Mouse (Mus musculus) right cerebral cortex, postnatal 14 days (tissue): ENCODE data around the gene Nfib.

Source experiments
- DNase-seq: peaks from one replicate; pipeline ENCODE4 v3.0.0; 2022

The Nfib gene

DNA sequence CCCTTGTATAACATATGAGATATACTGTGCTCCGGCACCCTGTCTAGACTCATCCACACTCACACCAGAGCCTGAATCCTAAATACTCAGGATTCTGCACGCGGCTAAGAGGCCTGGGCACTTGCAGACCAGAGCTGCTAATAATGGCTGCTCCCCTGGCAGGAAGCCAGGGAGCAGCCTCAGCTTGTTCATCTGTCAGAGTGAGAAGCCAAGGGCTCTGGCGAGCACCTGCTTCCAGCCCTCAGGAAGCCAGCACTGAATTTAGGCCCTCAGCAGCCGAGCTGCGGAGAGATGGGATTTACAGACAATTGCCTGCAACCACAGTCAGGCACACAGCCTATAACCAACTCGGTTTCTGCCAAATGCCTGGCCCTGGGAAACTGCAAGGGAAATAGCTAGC lies 15.3 kb downstream of the Nfib start:
- peak; percentile 28 for DNase-seq

DNA sequence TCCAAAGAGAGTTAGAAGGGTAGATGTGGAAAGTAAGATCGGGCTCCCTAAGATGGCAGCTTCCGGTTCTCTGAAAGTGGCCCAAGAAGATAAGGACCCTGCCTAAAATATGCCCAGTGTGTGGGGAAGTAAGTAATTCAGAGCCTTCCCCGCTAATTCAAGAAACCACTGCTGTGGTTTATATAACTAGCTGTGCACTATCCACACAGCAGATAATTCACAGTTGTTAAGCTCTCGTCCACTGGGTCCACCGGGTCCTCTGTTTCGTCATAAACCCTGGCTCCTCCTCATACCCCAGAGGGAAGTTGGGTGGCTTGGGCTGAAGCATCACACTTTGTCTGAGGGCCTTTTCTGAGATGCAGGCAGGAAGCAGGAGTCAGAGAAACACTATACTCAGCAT lies 19.5 kb downstream of the Nfib start:
- DNase-seq: no peak

- no peak for DNase-seq
Observed at GRCm38 (mm10) chr4:82684088-82684715, 21.3 kb downstream of the Nfib start.

DNA sequence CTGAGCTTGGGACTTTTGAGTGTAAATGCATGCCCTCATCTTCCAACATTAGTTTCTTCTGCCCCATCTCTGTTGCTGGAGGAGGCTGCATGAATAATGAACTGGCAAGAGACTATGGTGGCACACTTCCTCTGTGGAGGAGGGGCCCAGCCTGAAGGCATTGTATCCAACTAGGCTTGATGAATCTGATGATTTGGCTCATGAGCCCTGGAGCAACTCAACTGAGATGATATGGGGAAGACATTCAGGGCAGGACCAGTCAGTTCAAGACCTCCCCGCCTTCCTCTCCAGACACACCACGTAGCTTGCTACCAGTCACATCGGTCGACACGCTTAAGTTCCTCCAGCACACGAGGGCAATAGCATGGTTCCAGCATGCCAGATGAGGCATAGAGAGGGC lies 22.0 kb downstream of the Nfib start:
- no peak for DNase-seq

DNA sequence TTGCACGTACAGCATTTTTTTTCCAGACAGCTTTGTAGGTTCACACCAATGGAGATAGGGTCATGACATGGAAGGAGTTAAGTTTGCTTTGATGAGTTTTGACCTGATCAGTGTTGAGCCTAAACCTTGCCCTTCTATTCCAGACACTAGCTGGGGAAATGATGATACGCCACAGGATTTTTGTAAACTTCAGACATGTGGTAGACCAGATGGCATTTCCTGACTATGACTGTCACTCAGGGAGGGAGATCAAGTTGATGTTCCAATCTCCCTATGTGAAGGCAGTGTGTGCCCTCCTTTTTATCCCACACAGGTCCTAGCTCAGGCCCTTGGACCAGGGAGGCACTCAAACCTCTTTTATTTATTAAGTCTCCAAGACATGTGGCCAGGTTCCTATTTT lies 29.4 kb downstream of the Nfib start:
- no peak for DNase-seq

DNA sequence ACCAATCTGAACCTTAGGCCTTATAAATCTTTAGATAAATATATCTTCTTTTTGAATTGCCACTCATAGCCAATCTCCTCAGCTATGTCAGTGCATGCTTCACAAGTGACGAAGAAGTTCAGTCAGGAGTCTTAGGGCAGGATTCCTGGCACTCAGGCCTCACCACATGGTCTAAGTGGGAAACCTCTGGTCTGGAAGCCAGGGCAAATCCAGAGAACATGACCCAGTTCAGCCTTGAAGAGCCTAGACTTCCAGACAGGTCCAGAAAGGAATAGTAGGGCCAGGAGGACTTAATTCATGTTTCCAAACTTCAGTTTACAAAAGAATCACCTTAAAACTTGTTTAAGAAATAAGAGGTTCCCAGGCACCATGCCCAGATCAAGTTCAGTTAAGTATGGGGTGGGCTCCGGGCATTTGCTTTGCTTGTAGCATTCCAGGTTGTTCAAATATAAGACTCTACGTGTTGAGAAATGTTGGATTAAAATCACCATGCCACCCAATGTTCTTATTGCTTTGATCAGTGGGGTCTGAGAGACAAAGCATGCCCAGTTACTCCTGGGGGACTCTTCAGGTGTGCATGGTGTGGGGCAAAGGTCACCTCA lies 38.2 kb downstream of the Nfib start:
- no peak for DNase-seq

DNA sequence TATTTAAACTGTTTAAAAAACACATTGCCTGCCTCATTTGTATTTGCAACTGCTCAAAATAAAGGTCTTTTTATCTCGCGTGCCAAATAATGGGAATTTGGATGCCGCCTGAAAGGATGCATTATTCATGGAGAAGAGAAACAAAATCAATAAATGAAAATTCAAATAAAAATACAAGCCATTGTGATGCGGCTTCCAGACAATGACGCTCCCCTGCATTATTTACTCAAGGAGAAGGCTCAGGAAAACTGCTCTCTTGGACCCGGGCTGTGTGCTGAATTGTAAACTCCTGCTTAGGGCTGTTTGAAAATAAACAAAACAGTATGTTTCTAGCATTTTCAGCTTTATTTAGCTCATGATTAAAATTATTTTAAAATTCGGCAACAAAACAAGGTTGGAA lies 41.1 kb downstream of the Nfib start:
- DNase-seq: no peak

DNA sequence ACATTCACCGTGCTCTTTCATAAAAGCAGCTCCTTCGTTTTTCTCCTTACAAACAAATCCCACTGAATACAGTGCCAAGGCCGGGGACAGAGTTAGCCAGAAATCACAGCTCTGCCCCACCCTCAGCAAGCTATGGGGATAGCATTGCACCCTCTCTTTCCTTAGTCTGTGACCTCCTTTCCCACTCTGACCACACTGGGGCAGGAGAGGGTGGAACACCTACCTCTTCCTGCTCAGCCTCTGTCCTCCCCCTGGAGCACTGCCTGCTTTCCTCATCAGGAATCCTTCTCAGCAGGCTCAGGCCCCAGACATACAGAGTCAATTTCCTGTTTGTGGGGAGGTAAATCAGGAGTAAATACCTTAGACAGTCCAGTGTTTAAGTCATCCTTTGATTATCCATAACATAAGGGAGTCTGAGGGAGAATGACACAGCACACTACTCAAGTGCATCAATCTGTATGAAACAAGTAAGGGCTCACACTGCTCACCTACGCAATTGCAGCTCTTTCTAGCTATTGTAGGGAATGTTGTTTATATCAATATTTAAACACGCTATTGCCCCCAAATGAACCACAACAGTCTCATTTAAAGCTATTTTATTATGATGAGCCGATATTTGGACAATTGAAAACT lies 41.7 kb downstream of the Nfib start:
- DNase-seq: no peak

GRCm38 (mm10) chr4:82662626-82663025 lies 42.9 kb downstream of the Nfib start:
- no peak for DNase-seq

DNA sequence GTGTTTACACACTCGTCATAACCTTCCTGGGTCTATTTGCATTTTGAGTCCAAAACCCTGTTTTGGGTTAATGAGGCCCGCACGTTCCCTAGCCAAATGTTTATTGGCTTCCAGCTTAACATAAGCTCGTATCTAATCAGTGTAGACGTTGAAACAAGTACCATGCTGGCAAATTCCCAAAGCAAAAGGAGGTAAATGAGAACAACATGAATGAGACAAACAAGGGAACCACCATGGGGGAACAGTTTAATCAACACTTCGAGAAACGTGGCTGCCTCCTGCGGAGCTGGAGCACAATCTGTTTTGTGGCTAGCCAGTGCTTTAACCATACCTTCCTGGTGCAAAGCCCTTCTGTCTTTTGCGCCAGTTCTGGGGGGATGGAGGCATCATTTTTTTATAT lies 43.3 kb downstream of the Nfib start:
- DNase-seq: no peak

DNA sequence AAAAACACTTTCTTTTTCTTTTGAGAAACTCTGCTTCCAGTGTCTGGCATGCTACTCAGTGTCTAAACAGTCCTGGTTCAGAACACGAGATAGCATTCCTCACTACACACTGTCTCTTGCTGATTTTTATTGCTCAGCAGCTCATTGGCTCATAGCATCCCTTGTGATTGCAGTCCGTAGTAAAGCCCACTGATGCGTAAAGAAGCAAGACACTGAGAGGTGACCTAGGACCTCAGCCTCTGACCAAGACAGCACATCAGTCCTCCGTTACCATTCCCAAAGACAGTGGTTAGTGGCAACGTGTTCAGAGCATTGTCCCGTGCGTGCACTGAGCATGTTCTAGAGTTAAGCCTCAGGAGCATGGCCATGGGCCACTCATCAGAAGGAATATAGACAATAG lies 44.3 kb downstream of the Nfib start:
- DNase-seq: no peak

DNA sequence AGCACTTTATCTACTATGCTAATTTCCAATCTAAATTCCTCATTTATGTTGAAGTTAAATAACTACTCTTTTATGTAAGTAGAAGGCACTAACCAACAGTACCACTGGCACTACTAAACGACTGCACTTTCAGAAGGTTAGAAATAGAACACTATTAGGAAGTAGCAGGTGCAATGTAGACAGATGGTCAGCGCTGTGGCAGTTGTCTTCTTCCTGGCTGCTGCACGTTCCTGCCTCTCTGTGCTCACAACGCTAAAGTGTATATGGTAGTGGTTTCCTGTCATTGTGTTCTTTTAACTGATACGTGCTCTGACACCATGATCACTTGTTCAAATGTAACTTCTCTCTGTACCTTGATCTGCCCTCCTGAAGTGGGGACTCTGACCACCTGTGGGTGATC lies 59.9 kb downstream of the Nfib start:
- DNase-seq: no peak

DNA sequence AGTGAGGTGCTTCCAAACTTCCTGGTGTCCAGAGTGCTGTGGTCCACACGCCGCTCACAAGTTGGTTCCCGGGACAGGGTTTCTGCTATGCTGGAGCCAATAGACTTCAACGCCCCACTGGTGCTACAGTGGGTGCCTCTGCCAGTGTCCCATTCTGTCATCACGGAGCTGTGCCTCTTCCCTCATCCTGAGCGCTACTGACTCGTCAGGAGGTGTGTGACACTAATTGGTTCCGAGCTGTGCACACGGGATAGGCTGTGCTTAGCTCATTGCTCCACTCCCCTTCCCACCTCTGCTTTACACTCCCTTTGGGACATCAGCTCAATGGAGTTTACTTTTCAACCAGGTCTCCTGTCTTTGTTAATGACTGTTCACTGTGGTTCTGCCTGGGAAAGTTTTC lies 60.8 kb downstream of the Nfib start:
- DNase-seq: no peak

DNA sequence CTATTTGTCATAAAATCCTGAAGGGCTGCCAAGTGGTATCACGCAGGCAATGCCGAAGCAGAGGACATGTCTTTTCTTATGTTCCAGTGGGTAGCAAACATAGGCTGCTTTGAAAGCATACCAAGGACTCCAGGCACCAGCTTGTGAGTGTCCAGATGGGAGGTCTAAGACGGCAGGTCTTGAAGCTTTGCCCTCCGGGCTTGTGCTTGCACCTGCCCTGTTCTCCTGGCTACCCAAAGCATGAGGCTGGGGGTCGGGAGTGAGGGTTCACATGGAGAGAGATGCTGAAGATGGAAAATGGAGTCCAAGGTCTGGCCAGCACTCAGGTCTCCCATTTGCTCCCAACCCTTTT lies 61.8 kb downstream of the Nfib start:
- DNase-seq: no peak

- DNase-seq: peak; percentile 37
Observed at GRCm38 (mm10) chr4:82643022-82643733, 62.4 kb downstream of the Nfib start.

DNA sequence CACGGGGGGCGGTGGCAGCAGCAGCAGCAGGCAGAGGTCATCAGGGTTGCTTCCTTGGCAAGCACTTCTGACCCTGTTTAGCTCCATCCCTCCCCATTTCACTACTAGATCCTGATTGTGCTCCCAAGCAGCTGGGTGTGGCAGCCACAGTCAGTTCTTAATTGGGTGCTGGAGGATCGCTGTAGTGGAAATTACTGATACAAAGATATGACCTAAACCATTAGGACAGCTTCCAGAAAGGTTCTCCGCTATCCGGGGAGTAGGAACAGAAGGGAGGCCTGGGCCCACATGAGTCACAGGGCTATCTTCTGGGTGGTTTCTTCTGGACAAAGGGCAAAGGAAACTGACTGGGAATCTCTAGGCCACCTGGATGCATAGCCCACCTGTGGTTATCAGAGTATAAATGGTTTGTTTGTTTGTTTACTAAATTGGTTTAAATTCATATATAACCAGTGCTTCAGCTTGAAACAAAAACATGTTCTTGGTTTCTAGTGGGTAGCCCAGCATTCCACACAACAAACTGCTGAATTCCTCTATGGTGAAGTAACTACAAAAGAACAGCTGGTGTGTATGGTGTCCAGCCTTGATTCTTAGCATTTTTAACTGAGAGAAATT lies 64.4 kb downstream of the Nfib start:
- DNase-seq: no peak

- DNase-seq: no peak
Observed at GRCm38 (mm10) chr4:82638251-82638650, 67.3 kb downstream of the Nfib start.

DNA sequence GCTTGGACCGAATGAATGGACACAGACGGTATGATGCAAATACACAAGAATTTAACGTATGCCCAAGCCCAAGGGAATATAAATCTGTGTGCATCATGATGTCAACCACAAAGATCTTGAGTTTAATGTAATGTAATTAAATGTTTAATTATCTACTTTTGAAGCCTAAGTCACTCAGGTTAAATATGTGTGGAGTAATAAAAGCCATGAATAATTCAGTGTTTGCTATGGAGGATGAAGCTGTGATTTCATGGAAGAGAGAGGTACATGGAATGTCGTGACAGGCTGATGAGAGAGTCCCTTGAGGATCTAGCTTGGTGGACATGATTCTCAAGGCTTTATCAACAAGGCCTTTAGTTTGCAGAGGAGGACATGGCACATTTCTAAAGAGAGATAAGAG lies 67.9 kb downstream of the Nfib start:
- no peak for DNase-seq

DNA sequence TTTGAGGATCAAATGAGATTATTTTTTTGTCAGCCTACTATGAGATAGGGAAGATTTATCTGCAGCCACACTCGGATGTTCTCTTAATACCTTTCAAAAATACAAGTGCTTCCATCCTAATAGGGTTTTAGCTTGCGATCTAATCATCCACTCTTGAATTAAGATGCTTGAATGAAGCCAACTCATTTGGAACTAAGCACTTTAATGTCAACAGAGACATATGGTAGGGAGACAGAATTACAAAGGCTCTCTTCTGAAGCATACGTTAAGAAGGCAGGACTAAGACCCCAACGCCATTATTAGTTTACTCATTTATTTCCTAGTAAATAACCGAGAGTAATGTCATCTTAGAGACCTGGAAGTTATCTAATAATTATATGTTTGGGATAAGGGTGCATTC lies 68.9 kb downstream of the Nfib start:
- DNase-seq: no peak

DNA sequence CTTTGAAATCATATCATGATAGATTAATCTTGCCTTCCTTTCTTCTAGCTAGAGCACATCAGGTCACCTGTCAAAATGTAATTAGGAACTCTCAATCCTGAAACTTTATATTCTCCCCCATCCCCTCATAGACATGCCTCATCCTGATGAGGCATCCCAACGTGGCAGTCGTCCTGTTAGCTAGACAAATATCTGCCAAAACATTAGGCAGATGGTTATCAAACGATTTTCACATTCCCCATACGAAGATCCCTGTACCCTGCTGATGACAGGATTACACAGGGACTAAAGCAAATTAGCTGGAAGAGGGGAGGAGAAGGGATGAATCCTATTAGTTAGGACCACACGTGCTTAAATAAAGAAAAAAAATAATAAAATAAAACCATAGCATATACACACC lies 69.7 kb downstream of the Nfib start:
- DNase-seq: no peak

DNA sequence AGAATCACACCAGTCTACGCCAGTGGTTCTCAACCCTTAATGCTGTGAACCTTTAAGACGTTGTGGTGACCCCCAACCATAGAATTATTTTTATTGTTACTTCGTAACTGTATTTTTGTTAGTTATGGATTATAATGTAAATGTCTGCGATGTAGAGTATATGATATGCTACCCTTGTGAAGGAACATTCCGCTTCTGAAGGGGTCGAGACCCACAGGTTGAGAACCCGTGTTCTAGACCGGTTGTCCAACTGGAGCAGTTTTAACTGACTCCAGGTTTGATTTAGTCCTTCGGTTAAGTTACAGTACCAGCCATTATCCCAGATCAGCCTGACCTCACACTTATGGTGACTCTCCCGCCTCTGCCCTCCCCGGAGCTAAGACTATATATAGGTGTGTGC lies 70.4 kb downstream of the Nfib start:
- no peak for DNase-seq

- no peak for DNase-seq
Observed at GRCm38 (mm10) chr4:82634365-82634764, 71.2 kb downstream of the Nfib start.

- no peak for DNase-seq
Observed at GRCm38 (mm10) chr4:82624285-82625045, 81.1 kb downstream of the Nfib start.
